Mouse (Mus musculus): ENCODE measurements around the gene Elp4. TPM values are rescaled to one million over a fixed set of nuclear protein-coding genes. Genes with fewer than 3 reads are reported as not detected.

The Elp4 gene
- polyA plus RNA-seq, 1 experiment = 24.1 TPM

DNA sequence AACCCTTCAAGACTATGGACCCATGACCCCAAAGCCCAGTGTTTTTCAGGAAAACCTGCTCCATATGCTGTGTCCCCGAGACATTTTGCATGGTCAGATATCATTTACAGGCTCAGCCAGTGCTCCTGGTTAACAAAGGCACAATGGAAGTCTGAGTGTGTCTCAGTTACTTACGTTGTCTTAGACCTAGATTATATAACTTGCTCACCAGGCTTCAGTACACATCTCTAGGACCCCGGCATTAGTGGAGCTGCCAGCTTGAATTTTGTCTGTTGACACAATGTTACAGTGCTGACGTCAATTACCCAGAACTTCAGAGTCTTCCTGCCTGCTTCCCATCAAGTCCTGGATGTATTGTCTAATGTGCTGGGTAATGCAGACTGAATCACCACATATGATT, 202.6 kb downstream of the Elp4 start:
- no peak for TF ChIP-seq CTCF (IDR thresholded peaks at IDR 0.05; ENCODE audit: borderline replicate concordance, insufficient read depth, low read length)
- no peak for TF ChIP-seq POLR2A (IDR thresholded peaks at IDR 0.05; ENCODE audit: low read depth, low read length)
- Histone ChIP-seq H3K4me3 (ENCODE audit: insufficient read depth, low read length) (no peak overlapping the region), H3K4me1 (ENCODE audit: control insufficient read depth, insufficient read depth, low read length) (no peaks in the 10 kb centered on the region), H3K27ac (ENCODE audit: insufficient read depth, low read length) (no peak overlapping the region)

- no peak overlapping the region for H3K27ac ChIP-seq (ENCODE audit: insufficient read depth, low read length)
- no peaks in the 10 kb centered on the region for H3K4me1 ChIP-seq (ENCODE audit: control insufficient read depth, insufficient read depth, low read length)
- no peak for TF ChIP-seq POLR2A (IDR thresholded peaks at IDR 0.05; ENCODE audit: low read depth, low read length)
- no peak for TF ChIP-seq CTCF (IDR thresholded peaks at IDR 0.05; ENCODE audit: borderline replicate concordance, insufficient read depth, low read length)
- no peak overlapping the region for H3K4me3 ChIP-seq (ENCODE audit: insufficient read depth, low read length)
These were observed 205.7 kb downstream of the Elp4 start for GRCm38 (mm10) chr2:105698631-105699030.

DNA sequence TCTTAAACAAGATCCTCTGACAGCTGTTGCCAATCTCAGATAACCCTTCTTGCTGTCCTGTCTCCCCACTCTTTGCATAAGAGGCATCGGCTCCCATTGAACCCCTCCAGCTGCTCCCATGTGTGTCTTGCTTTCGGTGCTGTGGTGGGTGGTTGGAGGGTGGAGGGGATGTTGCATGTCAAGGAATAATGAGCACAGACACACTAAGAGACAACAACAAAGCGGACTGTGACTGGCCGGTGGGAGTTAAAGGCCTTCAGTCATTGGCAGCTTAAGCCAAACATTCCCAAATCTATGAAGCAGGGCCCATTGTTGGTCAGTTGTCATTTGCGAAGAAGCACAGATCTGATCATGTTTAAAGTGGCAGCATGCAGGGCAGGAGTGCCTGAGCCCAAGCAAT, 206.6 kb downstream of the Elp4 start:
- no peak for TF ChIP-seq CTCF (IDR thresholded peaks at IDR 0.05; ENCODE audit: borderline replicate concordance, insufficient read depth, low read length)
- TF ChIP-seq POLR2A (IDR thresholded peaks at IDR 0.05; ENCODE audit: low read depth, low read length) = no peak
- Histone ChIP-seq H3K4me3 (ENCODE audit: insufficient read depth, low read length) (no peak overlapping the region), H3K4me1 (ENCODE audit: control insufficient read depth, insufficient read depth, low read length) (no peaks in the 10 kb centered on the region), H3K27ac (ENCODE audit: insufficient read depth, low read length) (no peak overlapping the region)

DNA sequence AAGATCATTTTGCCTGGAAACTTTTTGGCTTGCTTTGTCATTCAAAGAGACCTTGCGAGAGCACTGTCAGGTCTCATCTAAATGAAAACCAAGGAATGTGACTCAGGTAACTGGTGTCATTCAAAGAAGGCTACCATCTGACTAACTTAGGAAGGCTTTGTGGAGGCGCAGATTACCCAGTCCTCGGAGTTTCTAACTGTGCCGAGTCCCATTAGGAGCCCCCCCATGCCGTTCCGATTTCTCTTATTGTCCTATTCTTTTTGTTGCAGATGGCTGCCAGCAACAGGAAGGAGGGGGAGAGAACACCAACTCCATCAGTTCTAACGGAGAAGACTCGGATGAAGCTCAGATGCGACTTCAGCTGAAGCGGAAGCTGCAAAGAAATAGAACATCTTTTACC, 213.1 kb downstream of the Elp4 start:
- no peak overlapping the region for H3K4me3 ChIP-seq (ENCODE audit: insufficient read depth, low read length)
- no peak overlapping the region for H3K27ac ChIP-seq (ENCODE audit: insufficient read depth, low read length)
- TF ChIP-seq CTCF (IDR thresholded peaks at IDR 0.05; ENCODE audit: borderline replicate concordance, insufficient read depth, low read length) (no peak), POLR2A (IDR thresholded peaks at IDR 0.05; ENCODE audit: low read depth, low read length) (no peak)
- H3K4me1 ChIP-seq (ENCODE audit: control insufficient read depth, insufficient read depth, low read length) = no peaks in the 10 kb centered on the region; the same call in 1 of the 2 replicates

DNA sequence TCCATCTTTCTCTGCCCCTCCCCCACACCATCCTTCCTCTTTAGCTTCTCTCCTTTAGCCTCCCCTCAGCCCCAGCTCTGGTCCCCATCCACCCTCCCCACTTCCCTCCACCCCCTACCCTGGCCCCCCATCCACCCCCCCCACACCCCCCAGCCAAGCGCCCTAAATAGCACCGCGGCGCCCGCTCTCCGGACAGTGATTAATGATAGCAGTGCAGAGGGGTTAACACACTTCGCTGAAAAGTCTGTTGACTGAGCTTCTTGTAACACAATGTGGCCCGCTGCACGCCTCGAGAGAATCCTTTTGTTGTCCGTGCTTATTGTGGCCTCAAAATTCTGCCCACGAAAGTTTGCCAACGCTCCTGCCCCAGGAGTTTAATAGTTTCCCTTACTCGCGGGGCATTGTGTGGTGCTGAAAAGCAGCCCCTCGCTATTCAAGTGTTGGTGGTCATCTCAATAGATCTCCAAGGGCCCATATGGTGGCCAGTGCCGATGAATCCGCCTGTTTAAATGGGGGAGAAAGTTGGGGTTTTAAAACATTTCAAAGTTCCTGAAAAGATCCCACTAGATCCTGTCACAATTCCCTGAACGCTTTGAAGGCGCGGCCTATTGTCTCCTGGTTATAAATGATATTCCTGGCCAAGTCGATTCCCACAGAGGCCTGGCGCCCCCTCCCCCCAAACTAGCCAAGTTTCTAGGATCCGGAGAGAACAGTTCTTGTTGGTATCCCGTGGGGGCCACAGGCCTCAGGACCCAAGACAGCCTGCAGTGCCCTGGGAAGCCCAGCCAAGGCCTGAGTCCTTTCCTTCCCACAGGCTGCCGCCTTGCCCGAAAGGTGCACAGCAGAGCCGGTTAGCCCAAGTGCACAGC, 214.4 kb downstream of the Elp4 start:
- no peak for TF ChIP-seq CTCF (IDR thresholded peaks at IDR 0.05; ENCODE audit: borderline replicate concordance, insufficient read depth, low read length)
- no peak for TF ChIP-seq POLR2A (IDR thresholded peaks at IDR 0.05; ENCODE audit: low read depth, low read length)
- no peak overlapping the region for H3K4me3 ChIP-seq (ENCODE audit: insufficient read depth, low read length)
- no peaks in the 10 kb centered on the region; the same call in 1 of the 2 replicates for H3K4me1 ChIP-seq (ENCODE audit: control insufficient read depth, insufficient read depth, low read length)
- H3K27ac ChIP-seq (ENCODE audit: insufficient read depth, low read length) = no peak overlapping the region

- H3K27ac ChIP-seq (ENCODE audit: insufficient read depth, low read length) = no peak overlapping the region
- no peak for TF ChIP-seq CTCF (IDR thresholded peaks at IDR 0.05; ENCODE audit: borderline replicate concordance, insufficient read depth, low read length)
- TF ChIP-seq POLR2A (IDR thresholded peaks at IDR 0.05; ENCODE audit: low read depth, low read length) = no peak
- no peak overlapping the region for H3K4me3 ChIP-seq (ENCODE audit: insufficient read depth, low read length)
- H3K4me1 ChIP-seq (ENCODE audit: control insufficient read depth, insufficient read depth, low read length) = no peaks in the 10 kb centered on the region; the same call in 1 of the 2 replicates
These were observed 215.0 kb downstream of the Elp4 start for GRCm38 (mm10) chr2:105689304-105689770.

DNA sequence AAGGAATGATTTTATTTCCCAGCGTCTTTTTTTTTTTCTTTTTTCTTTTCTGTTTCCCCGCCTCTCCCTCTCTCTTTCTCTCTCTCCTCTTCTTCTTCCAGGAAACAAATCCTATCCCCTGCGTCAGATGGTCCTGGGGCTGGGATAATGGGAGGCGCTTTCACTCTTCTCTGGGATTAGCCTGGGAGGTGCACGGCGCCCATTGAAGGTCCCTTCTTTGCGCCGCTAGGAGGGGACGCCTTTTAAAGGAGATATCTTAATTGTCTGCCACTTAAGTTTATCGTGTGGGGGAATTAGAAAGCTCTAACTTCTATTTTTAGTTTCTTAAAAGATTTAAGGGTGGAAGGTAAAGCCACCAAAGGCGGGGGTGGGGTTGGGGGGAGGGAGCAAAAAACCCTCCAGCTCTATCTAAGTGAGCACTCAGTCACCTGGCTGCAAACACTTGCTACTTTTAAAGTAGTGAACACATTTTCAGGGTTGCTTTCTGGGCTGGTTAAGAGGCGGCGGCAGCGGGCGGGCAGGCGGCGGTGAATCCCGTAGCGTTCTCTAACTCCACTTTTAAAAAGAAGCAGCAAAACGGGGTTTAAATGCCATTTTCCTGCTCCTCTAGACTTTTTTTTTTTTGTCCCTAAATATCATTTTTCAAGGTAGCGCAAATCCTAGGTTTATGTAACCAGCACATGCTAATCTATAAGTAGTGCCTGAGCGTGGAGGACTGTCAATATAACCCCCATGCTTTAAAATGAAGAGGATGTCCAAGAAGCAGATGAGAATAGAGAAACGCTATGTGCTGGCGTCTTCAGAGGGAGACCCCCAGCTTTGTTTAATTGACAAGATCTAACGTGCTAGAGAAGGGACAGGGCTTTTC, 215.7 kb downstream of the Elp4 start:
- Histone ChIP-seq H3K4me1 (ENCODE audit: control insufficient read depth, insufficient read depth, low read length) (no peaks in the 10 kb centered on the region; the same call in 1 of the 2 replicates), H3K27ac (ENCODE audit: insufficient read depth, low read length) (no peak overlapping the region), H3K4me3 (ENCODE audit: insufficient read depth, low read length) (peak overlapping the region; percentile 30)
- no peak for TF ChIP-seq POLR2A (IDR thresholded peaks at IDR 0.05; ENCODE audit: low read depth, low read length)
- no peak for TF ChIP-seq CTCF (IDR thresholded peaks at IDR 0.05; ENCODE audit: borderline replicate concordance, insufficient read depth, low read length)

- TF ChIP-seq POLR2A (IDR thresholded peaks at IDR 0.05; ENCODE audit: low read depth, low read length) (no peak), CTCF (IDR thresholded peaks at IDR 0.05; ENCODE audit: borderline replicate concordance, insufficient read depth, low read length) (no peak)
- no peaks in the 10 kb centered on the region; the same call in 1 of the 2 replicates for H3K4me1 ChIP-seq (ENCODE audit: control insufficient read depth, insufficient read depth, low read length)
- H3K4me3 ChIP-seq (ENCODE audit: insufficient read depth, low read length) = peak overlapping the region; percentile 30
- H3K27ac ChIP-seq (ENCODE audit: insufficient read depth, low read length) = no peak overlapping the region
These were observed 216.4 kb downstream of the Elp4 start for GRCm38 (mm10) chr2:105688011-105688410.

DNA sequence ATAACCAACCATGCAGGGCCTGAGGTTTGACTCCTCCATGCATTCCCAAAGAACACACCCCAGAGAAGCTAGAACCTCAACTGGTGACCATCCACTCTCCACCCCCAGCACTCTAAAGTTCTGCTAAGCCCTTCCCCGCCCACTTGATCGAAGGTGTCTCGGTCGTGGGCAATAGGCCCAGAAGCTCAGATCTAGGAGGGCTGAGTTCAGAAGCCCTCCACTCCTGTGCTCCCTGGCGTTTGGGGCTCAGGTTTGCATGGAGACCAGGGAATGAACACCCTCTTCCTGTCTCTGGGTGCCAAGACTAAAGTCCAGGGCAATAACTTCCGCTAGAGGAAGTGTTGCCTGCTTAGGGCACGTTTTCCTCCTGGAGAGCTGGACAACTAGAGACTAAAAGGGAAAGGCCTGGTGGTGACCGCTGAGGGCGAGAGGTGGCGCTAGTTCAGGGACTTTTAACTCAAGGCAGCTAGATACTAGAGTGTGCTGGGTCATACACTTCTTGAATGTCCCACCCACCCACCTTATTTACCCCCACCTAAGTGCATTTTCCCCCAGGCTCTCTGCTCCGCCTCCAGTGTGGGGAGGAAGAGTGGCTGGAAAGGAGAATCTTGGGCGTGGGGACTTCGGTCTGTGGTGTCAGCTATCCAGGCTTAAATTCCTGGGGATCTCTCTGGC, 216.9 kb downstream of the Elp4 start:
- Histone ChIP-seq H3K27ac (ENCODE audit: insufficient read depth, low read length) (no peak overlapping the region), H3K4me3 (ENCODE audit: insufficient read depth, low read length) (peak overlapping the region; percentile 30), H3K4me1 (ENCODE audit: control insufficient read depth, insufficient read depth, low read length) (no peaks in the 10 kb centered on the region; the same call in 1 of the 2 replicates)
- TF ChIP-seq CTCF (IDR thresholded peaks at IDR 0.05; ENCODE audit: borderline replicate concordance, insufficient read depth, low read length) (peak; percentile 18; the same call in 1 of the 2 replicates), POLR2A (IDR thresholded peaks at IDR 0.05; ENCODE audit: low read depth, low read length) (no peak)

All from embryonic fibroblast, embryonic 13.5 days (primary cell).